Mouse (Mus musculus) spleen, postnatal 36 days (tissue): ENCODE data around the gene Hc.
A peak's percentile ranks its signal among the peaks of the same experiment; 100 is the strongest.

ENCODE experiments used
- DNase-seq, 2 experiments: peaks; one replicate each; pipeline ENCODE4 v3.0.0; 2022; ENCODE audit warnings: low spot score in 2 of 2, mixed read lengths in 1 of 2

Gene Hc

DNA sequence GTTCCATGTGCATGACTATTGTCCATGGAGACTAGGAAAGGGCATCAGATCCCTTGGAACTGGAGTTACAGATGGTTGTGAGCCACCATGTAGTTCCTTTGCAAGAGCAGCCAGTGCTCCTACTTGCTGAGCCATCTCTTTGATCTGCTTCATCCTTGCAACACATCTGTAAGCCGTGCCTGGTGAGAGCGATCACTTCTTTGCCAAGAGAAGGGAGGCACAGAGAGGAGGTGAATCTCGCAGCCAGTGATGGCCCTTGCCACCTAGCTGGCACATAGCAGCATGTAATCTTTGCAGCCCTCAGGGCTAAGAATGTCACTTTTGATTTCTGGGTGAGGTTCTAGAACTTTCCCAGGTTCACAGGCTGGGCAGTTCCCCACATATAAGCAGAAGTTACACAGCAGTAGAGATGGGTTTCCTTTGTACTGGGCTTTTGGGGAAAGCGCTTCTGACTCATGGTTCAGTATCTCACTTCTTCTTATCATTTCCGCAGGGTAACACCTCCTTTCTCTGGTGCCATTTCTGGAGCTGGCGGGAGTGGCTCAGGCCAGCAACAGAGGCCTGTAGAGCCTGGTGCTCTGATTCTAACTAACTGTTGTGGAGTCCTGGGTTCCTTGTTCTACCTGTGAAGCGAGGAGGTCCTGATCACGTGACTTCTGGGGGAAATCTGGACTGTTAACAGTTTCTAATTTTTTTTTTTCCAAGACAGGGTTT lies 84.1 kb downstream of the Hc start:
- DNase-seq, result peak; percentile 78 to 80

DNA sequence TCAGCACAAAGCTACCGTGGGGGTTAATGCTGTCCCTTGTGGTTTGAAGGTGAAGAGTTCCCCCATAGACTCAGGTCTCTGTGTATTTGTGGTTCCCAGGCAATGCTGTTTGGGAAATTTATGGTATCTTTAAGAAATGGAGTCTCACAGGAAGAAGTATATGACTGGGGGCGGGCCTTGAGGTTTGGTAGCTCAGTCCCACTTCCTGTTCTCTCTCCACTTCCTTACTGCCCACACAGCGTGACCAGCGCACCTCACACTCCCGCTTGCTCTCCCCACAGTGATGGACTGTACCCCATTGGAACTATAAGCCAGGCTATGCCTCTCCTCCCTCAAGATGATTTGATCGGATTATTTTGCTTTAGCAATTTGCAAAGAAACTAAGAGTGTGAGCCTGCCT lies 84.8 kb downstream of the Hc start:
- DNase-seq, result peak; percentile 65 to 76

- no peak for DNase-seq
Observed at GRCm38 (mm10) chr2:34973087-34973486, 88.2 kb downstream of the Hc start.

DNA sequence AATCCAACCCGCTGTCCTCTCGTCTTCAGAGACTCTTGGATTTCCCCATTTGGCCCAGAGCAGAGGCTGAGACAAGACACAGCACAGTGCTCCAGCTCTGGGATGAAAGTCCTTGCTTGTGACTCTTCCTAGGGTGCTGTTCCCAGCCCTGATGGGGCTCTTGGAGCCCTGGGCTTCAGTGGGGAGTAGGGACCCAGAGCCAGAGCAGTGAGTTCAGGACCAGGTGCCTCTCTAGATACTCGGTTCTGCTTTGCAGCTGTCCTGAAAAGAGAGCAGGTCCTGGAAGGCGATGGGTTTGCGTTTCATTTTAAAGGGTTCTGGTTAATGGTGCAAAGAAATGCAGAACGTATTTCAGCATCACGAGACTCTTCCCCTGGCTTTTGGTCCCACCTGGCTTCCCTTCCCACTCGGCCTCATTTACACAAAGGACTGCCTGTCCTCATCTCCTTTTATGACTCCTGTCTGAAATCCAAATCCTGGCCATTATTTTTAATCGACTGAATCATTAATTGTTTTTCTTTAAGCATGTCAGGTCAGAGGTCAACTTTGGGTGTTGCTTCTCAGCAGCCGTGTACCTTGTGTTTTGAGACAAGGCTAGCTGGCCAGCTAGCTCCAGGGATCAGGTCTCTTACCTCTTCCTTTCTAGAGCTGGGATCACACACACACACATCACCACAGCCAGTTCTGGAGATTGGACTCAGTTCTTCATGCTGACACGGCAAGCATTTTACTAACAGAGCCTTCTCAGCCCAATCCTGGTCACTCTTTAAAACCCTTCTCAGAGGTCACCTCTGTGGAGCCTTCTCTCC lies 90.0 kb downstream of the Hc start:
- no peak for DNase-seq

GRCm38 (mm10) chr2:34970092-34970750 lies 91.0 kb downstream of the Hc start:
- DNase-seq, result peak; percentile 40 to 59

- no peak for DNase-seq
Observed at GRCm38 (mm10) chr2:34969166-34969565, 92.1 kb downstream of the Hc start.

DNA sequence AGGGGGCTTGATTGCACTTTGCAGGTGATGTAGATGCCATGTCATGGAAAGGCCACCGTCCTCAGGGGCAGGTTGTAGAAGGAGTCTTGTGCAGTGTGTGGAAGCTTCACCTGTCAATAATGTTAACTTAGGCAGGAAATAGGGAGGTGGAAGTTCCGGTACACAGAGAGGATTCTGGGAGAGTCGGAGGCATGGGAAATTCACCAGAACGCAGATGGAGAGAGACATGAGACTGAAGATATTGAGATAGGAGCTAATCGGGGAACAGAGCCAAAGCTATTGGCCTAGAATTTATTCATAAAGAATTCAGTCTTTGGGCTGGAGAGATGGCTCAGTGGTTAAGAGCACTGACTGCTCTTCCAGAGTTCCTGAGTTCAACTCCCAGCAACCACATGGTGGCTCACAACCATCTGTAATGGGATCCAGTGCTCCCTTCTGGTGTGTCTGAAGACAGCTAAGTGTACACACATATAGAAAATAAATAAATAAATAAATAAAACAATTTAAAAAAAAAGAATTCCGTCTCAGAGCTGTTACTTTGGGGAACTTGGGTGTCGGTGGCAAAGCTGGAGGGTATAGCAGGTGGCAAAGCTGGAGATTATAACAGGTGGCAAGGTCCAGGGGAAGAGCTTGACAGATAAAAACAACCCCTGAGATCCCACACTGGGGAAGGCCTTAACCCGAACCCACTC lies 94.8 kb downstream of the Hc start:
- DNase-seq, result no peak

- no peak for DNase-seq
Observed at GRCm38 (mm10) chr2:34965806-34966205, 95.4 kb downstream of the Hc start.

GRCm38 (mm10) chr2:34965293-34965692 lies 95.9 kb downstream of the Hc start:
- DNase-seq, result peak; percentile 81 to 85

- DNase-seq, result no peak
Observed at GRCm38 (mm10) chr2:34964651-34965050, 96.6 kb downstream of the Hc start.

DNA sequence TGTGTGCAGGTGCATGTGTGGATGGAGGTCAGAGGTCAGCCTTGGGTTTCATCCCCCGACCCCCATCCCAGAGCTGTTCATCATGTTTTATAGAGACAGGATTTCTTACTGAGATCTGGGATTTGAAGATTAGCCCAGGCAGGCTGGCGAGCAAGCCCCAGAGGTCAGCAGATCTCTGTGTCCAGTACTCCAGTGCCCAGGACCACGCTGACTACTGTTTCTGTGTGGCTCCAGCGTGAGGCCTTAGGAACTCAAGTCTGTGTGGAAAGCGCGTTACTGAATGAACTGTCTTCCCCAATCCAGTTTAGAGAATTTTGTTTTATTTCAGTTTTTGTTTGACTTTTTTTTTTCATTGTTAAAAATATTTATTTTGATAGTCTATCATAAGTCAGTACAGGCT lies 97.0 kb downstream of the Hc start:
- no peak for DNase-seq

GRCm38 (mm10) chr2:34963371-34963956 lies 97.8 kb downstream of the Hc start:
- DNase-seq, result peak; percentile 88 to 92

- DNase-seq, result peak; percentile 74 to 79
Observed at GRCm38 (mm10) chr2:34962893-34963292, 98.3 kb downstream of the Hc start.

DNA sequence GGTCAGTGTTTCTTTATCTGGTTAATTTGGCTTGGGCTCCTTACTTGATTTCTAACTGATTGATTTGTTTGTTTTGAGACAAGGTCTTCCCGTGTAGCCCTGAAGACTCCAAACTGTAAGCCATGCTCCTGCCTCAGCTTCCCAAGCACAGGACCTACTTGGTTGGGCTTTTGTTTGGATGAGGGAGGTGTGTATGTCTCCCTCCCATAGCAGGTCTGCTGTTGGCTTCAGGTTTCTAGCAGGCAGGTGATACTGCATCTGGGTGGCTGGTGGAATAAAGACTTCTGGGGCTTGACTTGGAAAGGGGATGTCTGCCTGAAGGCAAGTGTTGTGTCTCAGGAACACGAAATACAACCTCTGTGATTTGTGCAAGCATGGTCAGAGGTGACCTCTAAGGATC lies 99.0 kb downstream of the Hc start:
- no peak for DNase-seq

- peak; percentile 78 to 81 for DNase-seq
Observed at GRCm38 (mm10) chr2:34961481-34962036, 99.7 kb downstream of the Hc start, which contains the start of gene Traf1. Traf1 (minus strand) TSS chr2:34961772.

DNA sequence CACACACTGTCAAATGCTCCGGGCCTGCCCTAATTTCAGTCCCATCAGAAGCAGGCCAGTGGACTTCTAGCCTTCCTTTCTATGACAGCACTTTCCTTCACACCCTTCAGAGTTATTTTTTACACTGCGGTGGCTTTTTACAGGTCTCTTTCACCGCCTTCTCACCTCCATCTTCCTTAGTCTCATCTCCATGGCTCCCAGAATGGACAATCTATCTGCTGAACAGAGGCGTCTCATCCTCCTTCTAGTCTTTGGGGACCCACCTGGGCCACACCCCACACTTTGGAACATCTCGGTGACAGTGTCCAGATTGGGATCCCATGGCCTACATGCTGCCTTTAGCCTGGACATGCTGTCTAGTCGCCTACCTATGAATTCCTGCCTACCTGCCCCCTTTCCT lies 100.3 kb downstream of the Hc start:
- DNase-seq, result no peak

GRCm38 (mm10) chr2:34960466-34960865 lies 100.8 kb downstream of the Hc start:
- DNase-seq, result no peak

GRCm38 (mm10) chr2:34958582-34958981 lies 102.7 kb downstream of the Hc start:
- peak; percentile 48 to 51 for DNase-seq

DNA sequence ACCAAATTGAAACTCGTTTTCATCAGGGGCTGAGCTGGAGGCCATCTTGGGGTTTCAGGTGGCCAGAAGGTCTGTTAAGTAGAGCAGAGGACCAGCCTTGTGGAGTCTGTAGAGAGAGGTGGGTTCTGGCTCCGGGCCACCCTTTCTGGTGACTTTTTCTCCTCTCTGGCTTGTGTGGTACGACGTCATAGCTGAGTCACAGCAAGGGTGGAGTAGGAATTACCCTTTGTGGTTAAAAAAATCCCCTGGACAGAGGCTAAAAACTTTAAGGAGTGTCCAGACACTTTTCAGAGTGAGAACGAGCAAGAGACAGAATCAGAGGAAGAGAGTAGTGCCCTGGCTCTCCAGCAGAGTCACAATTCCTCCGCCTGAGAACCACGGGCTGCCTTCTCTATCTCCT lies 103.2 kb downstream of the Hc start:
- DNase-seq, result no peak

- DNase-seq, result no peak
Observed at GRCm38 (mm10) chr2:34957405-34957804, 103.8 kb downstream of the Hc start.

GRCm38 (mm10) chr2:34956941-34957340 lies 104.3 kb downstream of the Hc start:
- no peak for DNase-seq
